Mouse (Mus musculus) liver, adult 2 months (tissue): ENCODE results near the gene Vmn1r104. TPM values are rescaled to one million over a fixed set of nuclear protein-coding genes. Genes with fewer than 3 reads are reported as not detected.
"Not testable (repeated sequence)": the region's sequence is repeated elsewhere in the genome, so short reads cannot be mapped to it uniquely, and the experiment has no call there.

Experiments used
- DNase-seq: peaks from one replicate; pipeline ENCODE4 v3.0.0-alpha.2; 2011; ENCODE audit warnings: low read depth, low spot score; ENCODE audit errors: extremely low read depth
- H3K27ac ChIP-seq: fragments of 200-500 bp; replicated peaks from 2 replicates; pipeline ENCODE4 v1.5.1; 2012; ENCODE audit warnings: low read depth, mild to moderate bottlenecking, control low read depth, inconsistent platforms, low read length; ENCODE audit not compliant: insufficient read depth
- H3K27me3 ChIP-seq: fragments of 200-500 bp; 2 replicates; pipeline ENCODE4 v1.6.1; 2012; ENCODE audit warnings: mild to moderate bottlenecking, moderate library complexity, low read length, inconsistent platforms; ENCODE audit not compliant: control insufficient read depth, insufficient read depth
- H3K36me3 ChIP-seq: fragments of 200-500 bp; 2 replicates; pipeline ENCODE4 v1.6.1; 2012; ENCODE audit warnings: low read length, inconsistent platforms; ENCODE audit not compliant: control insufficient read depth, insufficient read depth
- H3K4me1 ChIP-seq: fragments of 200-500 bp; 2 replicates; pipeline ENCODE4 v1.6.1; 2011; ENCODE audit warnings: low read length; ENCODE audit not compliant: control insufficient read depth, insufficient read depth
- H3K4me3 ChIP-seq: fragments of 200-500 bp; 2 replicates; pipeline ENCODE4 v1.5.1; 2011; ENCODE audit warnings: low read depth, mild to moderate bottlenecking, control low read depth, low read length, moderate library complexity; ENCODE audit not compliant: insufficient read depth
- H3K79me2 ChIP-seq: fragments of 200-500 bp; 2 replicates; pipeline ENCODE4 v1.6.1; 2012; ENCODE audit warnings: inconsistent platforms, mild to moderate bottlenecking, low read length, moderate library complexity; ENCODE audit not compliant: control insufficient read depth, insufficient read depth
- H3K9ac ChIP-seq: fragments of 200-500 bp; 2 replicates; pipeline ENCODE4 v1.6.1; 2012; ENCODE audit warnings: low read depth, mild to moderate bottlenecking, control low read depth, inconsistent platforms, low read length
- WGBS: fragments of 180-500 bp; shearing (Covaris S2); methylation state at CpG from one replicate; pipeline ENCODE4 v1.1.7; 2018; 5-methylcytosine and 5-hydroxymethylcytosine counted together
- polyA plus RNA-seq: library from polyadenylated mRNA; depleted of rRNA; stranded (reverse); fragments of >200 nt; gene quantifications from 2 replicates; pipeline ENCODE4 v1.2.3, GENCODE M21; 2012; rRNA removed
- total RNA-seq: library from RNA; depleted of rRNA; stranded (reverse); fragments of >200 nt; gene quantifications from 2 replicates; pipeline ENCODE4 v1.2.3, GENCODE M21; 2014; rRNA removed

The Vmn1r104 gene
- total RNA-seq: not detected in 2 replicates
- not detected in 2 replicates for polyA plus RNA-seq

- H3K79me2 ChIP-seq, H3K36me3 ChIP-seq, H3K9ac ChIP-seq, H3K4me1 ChIP-seq, H3K27me3 ChIP-seq, DNase-seq, H3K4me3 ChIP-seq, H3K27ac ChIP-seq: not testable (repeated sequence)
- no CpG with 5 or more reads among the region's 3 CpGs for WGBS
These were observed at the start of gene Vmn1r104 for GRCm38 (mm10) chr7:20533537-20533936. TSS of gene Vmn1r104 (plus strand) at chr7:20533837.

GRCm38 (mm10) chr7:20510434-20510833, 23.2 kb upstream of the Vmn1r104 start, which contains the start of gene Vmn1r103:
TSS of gene Vmn1r103 (minus strand) at chr7:20510534.
- not testable (repeated sequence) for DNase-seq, H3K36me3 ChIP-seq, H3K27ac ChIP-seq, H3K4me3 ChIP-seq, H3K4me1 ChIP-seq, H3K27me3 ChIP-seq, H3K9ac ChIP-seq, H3K79me2 ChIP-seq
- 14% methylated on average over 1 of the region's 3 CpGs for WGBS

GRCm38 (mm10) chr7:20545657-20546056, 12.0 kb downstream of the Vmn1r104 start, which contains the start of gene Gm5726:
TSS of gene Gm5726 (minus strand) at chr7:20545757.
- not testable (repeated sequence) for H3K27me3 ChIP-seq, H3K4me1 ChIP-seq, H3K79me2 ChIP-seq, H3K9ac ChIP-seq, DNase-seq, H3K4me3 ChIP-seq, H3K27ac ChIP-seq, H3K36me3 ChIP-seq
- no CpG with 5 or more reads among the region's 1 CpGs for WGBS

GRCm38 (mm10) chr7:20576141-20576540, 42.5 kb downstream of the Vmn1r104 start, which contains the start of gene Gm4141:
TSS of gene Gm4141 (minus strand) at chr7:20576241.
- not testable (repeated sequence) for H3K79me2 ChIP-seq, H3K9ac ChIP-seq, H3K36me3 ChIP-seq, DNase-seq, H3K27ac ChIP-seq, H3K4me1 ChIP-seq, H3K27me3 ChIP-seq, H3K4me3 ChIP-seq
- WGBS: no CpG with 5 or more reads among the region's 3 CpGs

Other genes starting within 250 kb of the Vmn1r104 start
- gene Gm4133, start 199.8 kb upstream of the Vmn1r104 start, total RNA-seq: not detected in 2 replicates
- not detected in 2 replicates for gene Gm4133, start 199.8 kb upstream of the Vmn1r104 start, polyA plus RNA-seq
- gene Gm5728, start 158.4 kb upstream of the Vmn1r104 start, total RNA-seq: not detected in 2 replicates
- not detected in 2 replicates for gene Gm5728, start 158.4 kb upstream of the Vmn1r104 start, polyA plus RNA-seq
- not detected in 2 replicates for gene Vmn1r100, start 115.9 kb upstream of the Vmn1r104 start, total RNA-seq
- not detected in 2 replicates for gene Vmn1r100, start 115.9 kb upstream of the Vmn1r104 start, polyA plus RNA-seq
- not detected in 2 replicates for gene Vmn1r101, start 91.2 kb upstream of the Vmn1r104 start, total RNA-seq
- not detected in 2 replicates for gene Vmn1r101, start 91.2 kb upstream of the Vmn1r104 start, polyA plus RNA-seq
- not detected in 2 replicates for gene Gm10670, start 58.9 kb upstream of the Vmn1r104 start, total RNA-seq
- not detected in 2 replicates for gene Gm10670, start 58.9 kb upstream of the Vmn1r104 start, polyA plus RNA-seq
- gene Vmn1r103, start 23.3 kb upstream of the Vmn1r104 start, total RNA-seq: not detected in 2 replicates
- gene Vmn1r103, start 23.3 kb upstream of the Vmn1r104 start, polyA plus RNA-seq: not detected in 2 replicates
- gene Gm5726, start 11.9 kb downstream of the Vmn1r104 start, total RNA-seq: not detected in 2 replicates
- not detected in 2 replicates for gene Gm5726, start 11.9 kb downstream of the Vmn1r104 start, polyA plus RNA-seq
- not detected in 2 replicates for gene Gm4141, start 42.4 kb downstream of the Vmn1r104 start, total RNA-seq
- not detected in 2 replicates for gene Gm4141, start 42.4 kb downstream of the Vmn1r104 start, polyA plus RNA-seq
- gene Gm4513, start 65.2 kb downstream of the Vmn1r104 start, total RNA-seq: not detected in 2 replicates
- not detected in 2 replicates for gene Gm4513, start 65.2 kb downstream of the Vmn1r104 start, polyA plus RNA-seq
- not detected in 2 replicates for gene Vmn1r107, start 135.1 kb downstream of the Vmn1r104 start, total RNA-seq
- gene Vmn1r107, start 135.1 kb downstream of the Vmn1r104 start, polyA plus RNA-seq: not detected in 2 replicates
- not detected in 2 replicates for gene Vmn1r111, start 169.4 kb downstream of the Vmn1r104 start, total RNA-seq
- gene Vmn1r111, start 169.4 kb downstream of the Vmn1r104 start, polyA plus RNA-seq: not detected in 2 replicates
- gene Gm10668, start 196.8 kb downstream of the Vmn1r104 start, total RNA-seq: not detected in 2 replicates
- not detected in 2 replicates for gene Gm10668, start 196.8 kb downstream of the Vmn1r104 start, polyA plus RNA-seq
- not detected in 2 replicates for gene Vmn1r112, start 237.3 kb downstream of the Vmn1r104 start, total RNA-seq
- not detected in 2 replicates for gene Vmn1r112, start 237.3 kb downstream of the Vmn1r104 start, polyA plus RNA-seq